Mouse (Mus musculus): ENCODE measurements at regions not wholly inside any gene's neighbourhood (a gene's known extent, or its start where the extent isn't known, plus 50 kb on each side); places are given as distances from the start of the nearest gene placed in this dataset.

DNA sequence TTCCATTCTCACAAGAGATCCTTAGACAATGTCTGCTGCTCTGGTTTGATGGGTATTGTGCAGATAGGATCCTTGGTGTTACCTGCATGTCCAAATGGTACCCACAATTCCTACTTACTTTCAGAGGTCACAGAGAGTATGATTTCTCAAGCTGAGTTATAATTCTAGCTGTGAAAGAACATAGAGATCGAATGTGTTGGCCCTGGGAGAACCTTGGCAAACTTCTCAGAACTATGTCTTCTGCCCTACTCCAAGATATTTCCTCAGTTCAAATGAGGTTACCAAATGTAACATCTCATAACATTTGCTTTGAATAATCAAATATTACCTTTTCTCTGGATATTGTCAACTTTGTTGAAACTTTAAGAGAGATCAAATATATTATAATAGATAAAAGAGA is 2230.8 kb downstream of the 9330182O14Rik start:
- H3ac ChIP-seq (ENCODE audit: control insufficient read depth, insufficient read length): no peak overlapping the region
- no peak overlapping the region for H3K4me2 ChIP-seq (ENCODE audit: low read depth)
- H3K36me3 ChIP-seq (ENCODE audit: control insufficient read depth, insufficient read depth): no peaks in the 10 kb centered on the region
- H3K79me2 ChIP-seq (ENCODE audit: control insufficient read depth, insufficient read depth): no peaks in the 10 kb centered on the region
- no peaks in the 10 kb centered on the region for H3K27me3 ChIP-seq (ENCODE audit: control insufficient read depth, insufficient read depth, insufficient read length)
- no peak for TF ChIP-seq POLR2AphosphoS2 (IDR thresholded peaks at IDR 0.05; ENCODE audit: insufficient read length, low read depth)
- TF ChIP-seq MYOD1 (IDR thresholded peaks at IDR 0.05; ENCODE audit: control insufficient read depth in 1 of 3, insufficient read length in 2 of 3, low read depth in 2 of 3): no peak
- no peak for TF ChIP-seq CEBPB (IDR thresholded peaks at IDR 0.05; ENCODE audit: insufficient read depth, poor library complexity, severe bottlenecking)
- no peak for TF ChIP-seq MAX (IDR thresholded peaks at IDR 0.05; ENCODE audit: low read depth)
- no peak for TF ChIP-seq REST (IDR thresholded peaks at IDR 0.05; ENCODE audit: insufficient read depth, insufficient read length)
- no peak for TF ChIP-seq TCF12 (IDR thresholded peaks at IDR 0.05; ENCODE audit: insufficient read depth, poor library complexity, severe bottlenecking)
- no peak for TF ChIP-seq TCF3 (IDR thresholded peaks at IDR 0.05; ENCODE audit: insufficient read length, low read depth)
- no peak for TF ChIP-seq E2F4 (IDR thresholded peaks at IDR 0.05; ENCODE audit: insufficient read depth)
- no peak for TF ChIP-seq POLR2A (IDR thresholded peaks at IDR 0.05; ENCODE audit: insufficient read length, low read depth)
- no peak for TF ChIP-seq USF1 (IDR thresholded peaks at IDR 0.05; ENCODE audit: low read depth)
- TF ChIP-seq MYOG (IDR thresholded peaks at IDR 0.05; ENCODE audit: control insufficient read depth in 1 of 3, insufficient read depth in 1 of 3, insufficient read length in 2 of 3, low read depth in 2 of 3): no peak
- TF ChIP-seq SRF (IDR thresholded peaks at IDR 0.05; ENCODE audit: control insufficient read depth, insufficient read length, low read depth): no peak
- no peak overlapping the region for H3K4me3 ChIP-seq

GRCm38 (mm10) chr15:42366796-42367195 is 2232.6 kb downstream of the 9330182O14Rik start:
- no peaks in the 10 kb centered on the region for H3K79me2 ChIP-seq (ENCODE audit: control insufficient read depth, insufficient read depth)
- no peak overlapping the region for H3K4me2 ChIP-seq (ENCODE audit: low read depth)
- no peak overlapping the region for H3ac ChIP-seq (ENCODE audit: control insufficient read depth, insufficient read length)
- TF ChIP-seq USF1 (IDR thresholded peaks at IDR 0.05; ENCODE audit: low read depth) (no peak), SRF (IDR thresholded peaks at IDR 0.05; ENCODE audit: control insufficient read depth, insufficient read length, low read depth) (no peak), POLR2A (IDR thresholded peaks at IDR 0.05; ENCODE audit: insufficient read length, low read depth) (no peak), MAX (IDR thresholded peaks at IDR 0.05; ENCODE audit: low read depth) (no peak), MYOD1 (IDR thresholded peaks at IDR 0.05; ENCODE audit: control insufficient read depth in 1 of 3, insufficient read length in 2 of 3, low read depth in 2 of 3) (no peak), MYOG (IDR thresholded peaks at IDR 0.05; ENCODE audit: control insufficient read depth in 1 of 3, insufficient read depth in 1 of 3, insufficient read length in 2 of 3, low read depth in 2 of 3) (no peak), TCF3 (IDR thresholded peaks at IDR 0.05; ENCODE audit: insufficient read length, low read depth) (no peak), E2F4 (IDR thresholded peaks at IDR 0.05; ENCODE audit: insufficient read depth) (no peak), TCF12 (IDR thresholded peaks at IDR 0.05; ENCODE audit: insufficient read depth, poor library complexity, severe bottlenecking) (no peak)
- no peaks in the 10 kb centered on the region for H3K36me3 ChIP-seq (ENCODE audit: control insufficient read depth, insufficient read depth)
- H3K4me3 ChIP-seq: no peak overlapping the region
- no peaks in the 10 kb centered on the region for H3K27me3 ChIP-seq (ENCODE audit: control insufficient read depth, insufficient read depth, insufficient read length)

DNA sequence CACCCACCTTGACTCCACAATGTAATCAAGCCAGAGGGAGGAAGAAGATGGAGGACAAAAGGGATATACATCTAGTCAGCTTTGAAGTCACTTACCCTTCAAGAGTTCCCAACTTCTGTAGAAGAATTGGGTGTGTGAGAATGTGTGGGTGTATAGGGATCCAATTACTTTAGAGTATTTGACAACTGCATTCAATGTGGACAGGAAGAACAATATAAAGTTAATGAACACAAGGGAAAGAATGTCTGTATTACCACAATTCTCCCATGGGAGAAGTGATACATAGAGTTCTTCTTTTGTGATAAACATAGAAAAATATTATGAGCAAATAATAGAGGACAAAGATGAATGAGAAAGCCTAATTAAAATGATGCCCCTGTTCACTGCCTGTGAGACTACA is 2235.4 kb downstream of the 9330182O14Rik start:
- no peaks in the 10 kb centered on the region for H3K36me3 ChIP-seq (ENCODE audit: control insufficient read depth, insufficient read depth)
- no peak for TF ChIP-seq POLR2AphosphoS2 (IDR thresholded peaks at IDR 0.05; ENCODE audit: insufficient read length, low read depth)
- TF ChIP-seq CEBPB (IDR thresholded peaks at IDR 0.05; ENCODE audit: insufficient read depth, poor library complexity, severe bottlenecking): no peak
- no peak for TF ChIP-seq USF1 (IDR thresholded peaks at IDR 0.05; ENCODE audit: low read depth)
- no peak for TF ChIP-seq MYOD1 (IDR thresholded peaks at IDR 0.05; ENCODE audit: control insufficient read depth in 1 of 3, insufficient read length in 2 of 3, low read depth in 2 of 3)
- TF ChIP-seq REST (IDR thresholded peaks at IDR 0.05; ENCODE audit: insufficient read depth, insufficient read length): no peak
- TF ChIP-seq MAX (IDR thresholded peaks at IDR 0.05; ENCODE audit: low read depth): no peak
- TF ChIP-seq SRF (IDR thresholded peaks at IDR 0.05; ENCODE audit: control insufficient read depth, insufficient read length, low read depth): no peak
- no peak for TF ChIP-seq POLR2A (IDR thresholded peaks at IDR 0.05; ENCODE audit: insufficient read length, low read depth)
- TF ChIP-seq E2F4 (IDR thresholded peaks at IDR 0.05; ENCODE audit: insufficient read depth): no peak
- TF ChIP-seq MYOG (IDR thresholded peaks at IDR 0.05; ENCODE audit: control insufficient read depth in 1 of 3, insufficient read depth in 1 of 3, insufficient read length in 2 of 3, low read depth in 2 of 3): no peak
- TF ChIP-seq TCF12 (IDR thresholded peaks at IDR 0.05; ENCODE audit: insufficient read depth, poor library complexity, severe bottlenecking): no peak
- TF ChIP-seq TCF3 (IDR thresholded peaks at IDR 0.05; ENCODE audit: insufficient read length, low read depth): no peak
- H3ac ChIP-seq (ENCODE audit: control insufficient read depth, insufficient read length): no peak overlapping the region
- no peak overlapping the region for H3K4me3 ChIP-seq
- peak overlapping the region; percentile 58 for H3K4me2 ChIP-seq (ENCODE audit: low read depth)
- no peaks in the 10 kb centered on the region for H3K79me2 ChIP-seq (ENCODE audit: control insufficient read depth, insufficient read depth)
- no peaks in the 10 kb centered on the region for H3K27me3 ChIP-seq (ENCODE audit: control insufficient read depth, insufficient read depth, insufficient read length)

DNA sequence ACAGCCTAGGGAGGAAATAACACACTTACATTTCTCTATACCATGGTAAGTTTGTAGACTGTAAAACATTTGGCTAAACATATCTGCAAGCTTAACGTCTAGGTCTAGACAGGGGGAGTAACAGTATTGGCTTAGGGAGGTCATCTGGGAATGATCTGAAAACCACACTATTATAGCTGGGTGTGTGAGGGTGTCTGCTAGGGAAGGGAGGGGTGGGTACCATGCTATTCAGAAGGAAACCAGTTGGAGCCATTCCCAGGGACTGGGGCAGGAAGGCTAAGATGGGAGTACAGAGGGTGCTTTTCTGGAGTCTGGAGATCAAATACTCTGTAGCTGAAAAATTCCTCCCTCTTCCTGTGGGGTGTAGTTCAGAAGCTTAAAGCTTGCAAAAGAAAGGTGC is 2235.9 kb downstream of the 9330182O14Rik start:
- H3K4me3 ChIP-seq: no peak overlapping the region
- H3K79me2 ChIP-seq (ENCODE audit: control insufficient read depth, insufficient read depth): no peaks in the 10 kb centered on the region
- H3K36me3 ChIP-seq (ENCODE audit: control insufficient read depth, insufficient read depth): no peaks in the 10 kb centered on the region
- no peak overlapping the region for H3ac ChIP-seq (ENCODE audit: control insufficient read depth, insufficient read length)
- TF ChIP-seq MYOG (IDR thresholded peaks at IDR 0.05; ENCODE audit: control insufficient read depth in 1 of 3, insufficient read depth in 1 of 3, insufficient read length in 2 of 3, low read depth in 2 of 3): no peak
- TF ChIP-seq TCF12 (IDR thresholded peaks at IDR 0.05; ENCODE audit: insufficient read depth, poor library complexity, severe bottlenecking): no peak
- TF ChIP-seq POLR2A (IDR thresholded peaks at IDR 0.05; ENCODE audit: insufficient read length, low read depth): no peak
- peak; percentile 13 for TF ChIP-seq USF1 (IDR thresholded peaks at IDR 0.05; ENCODE audit: low read depth)
- peak in 1 of 3 experiments; percentile 9 for TF ChIP-seq MYOD1 (IDR thresholded peaks at IDR 0.05; ENCODE audit: control insufficient read depth in 1 of 3, insufficient read length in 2 of 3, low read depth in 2 of 3)
- H3K4me2 ChIP-seq (ENCODE audit: low read depth): peak overlapping the region; percentile 58
- H3K27me3 ChIP-seq (ENCODE audit: control insufficient read depth, insufficient read depth, insufficient read length): no peaks in the 10 kb centered on the region

GRCm38 (mm10) chr15:42372704-42373286 is 2238.6 kb downstream of the 9330182O14Rik start:
- Histone ChIP-seq H3ac (ENCODE audit: control insufficient read depth, insufficient read length) (no peak overlapping the region), H3K36me3 (ENCODE audit: control insufficient read depth, insufficient read depth) (no peaks in the 10 kb centered on the region), H3K4me2 (ENCODE audit: low read depth) (no peak overlapping the region), H3K27me3 (ENCODE audit: control insufficient read depth, insufficient read depth, insufficient read length) (no peaks in the 10 kb centered on the region), H3K79me2 (ENCODE audit: control insufficient read depth, insufficient read depth) (no peaks in the 10 kb centered on the region), H3K4me3 (no peak overlapping the region)
- no peak for TF ChIP-seq TCF12 (IDR thresholded peaks at IDR 0.05; ENCODE audit: insufficient read depth, poor library complexity, severe bottlenecking)
- no peak for TF ChIP-seq TCF3 (IDR thresholded peaks at IDR 0.05; ENCODE audit: insufficient read length, low read depth)
- TF ChIP-seq CEBPB (IDR thresholded peaks at IDR 0.05; ENCODE audit: insufficient read depth, poor library complexity, severe bottlenecking): no peak
- TF ChIP-seq MAX (IDR thresholded peaks at IDR 0.05; ENCODE audit: low read depth): no peak
- no peak for TF ChIP-seq POLR2A (IDR thresholded peaks at IDR 0.05; ENCODE audit: insufficient read length, low read depth)
- TF ChIP-seq MYOG (IDR thresholded peaks at IDR 0.05; ENCODE audit: control insufficient read depth in 1 of 3, insufficient read depth in 1 of 3, insufficient read length in 2 of 3, low read depth in 2 of 3): no peak
- TF ChIP-seq MYOD1 (IDR thresholded peaks at IDR 0.05; ENCODE audit: control insufficient read depth in 1 of 3, insufficient read length in 2 of 3, low read depth in 2 of 3): no peak
- TF ChIP-seq SRF (IDR thresholded peaks at IDR 0.05; ENCODE audit: control insufficient read depth, insufficient read length, low read depth): no peak
- no peak for TF ChIP-seq POLR2AphosphoS2 (IDR thresholded peaks at IDR 0.05; ENCODE audit: insufficient read length, low read depth)
- TF ChIP-seq REST (IDR thresholded peaks at IDR 0.05; ENCODE audit: insufficient read depth, insufficient read length): no peak
- TF ChIP-seq USF1 (IDR thresholded peaks at IDR 0.05; ENCODE audit: low read depth): no peak
- no peak for TF ChIP-seq E2F4 (IDR thresholded peaks at IDR 0.05; ENCODE audit: insufficient read depth)
